Mouse (Mus musculus) gastrocnemius, adult 8-10 months (tissue): ENCODE data around the gene Gm20518. TPM values are rescaled to one million over a fixed set of nuclear protein-coding genes. Genes with fewer than 3 reads are reported as not detected.
A peak's percentile ranks its signal among the peaks of the same experiment; 100 is the strongest.

Experiments used
- DNase-seq, 2 experiments: peaks; one replicate each; pipeline ENCODE4 v3.0.0; 2022; ENCODE audit warnings: low spot score in 2 of 2
- total RNA-seq, 4 experiments: library from RNA; stranded (reverse); gene quantifications; 2 replicates each; pipeline ENCODE4 v1.2.4; 2022

The Gm20518 gene
- total RNA-seq, result under 1 TPM; 0.10 to 0.13 (median 0.12) TPM

DNA sequence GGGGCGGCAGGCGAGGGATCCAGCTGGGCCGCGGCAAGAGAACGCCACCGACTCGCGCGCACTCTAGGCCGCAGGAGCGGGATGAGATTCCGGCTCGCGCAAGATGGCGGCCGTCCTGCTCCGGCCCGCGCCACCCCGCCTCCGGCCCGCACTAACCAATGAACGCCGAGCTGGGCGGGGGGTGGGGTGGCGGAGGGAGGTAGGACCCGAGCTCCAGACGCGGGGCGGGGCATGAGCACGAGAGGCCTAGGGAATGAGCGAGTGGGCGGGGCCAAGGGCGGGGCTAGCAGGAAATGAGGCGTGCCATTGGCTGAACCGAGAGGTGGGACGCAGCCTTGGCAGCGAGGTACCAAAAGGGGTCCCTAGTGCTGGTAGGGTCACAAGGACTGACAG, at the start of gene Gm20518:
Gene Gm20518, minus strand, starts transcription at position 105 of the 393 bp plus-strand sequence.
- DNase-seq, result peak; percentile 99

GRCm38 (mm10) chr16:17939255-17939751, 47.8 kb upstream of the Gm20518 start:
- no peak for DNase-seq

DNA sequence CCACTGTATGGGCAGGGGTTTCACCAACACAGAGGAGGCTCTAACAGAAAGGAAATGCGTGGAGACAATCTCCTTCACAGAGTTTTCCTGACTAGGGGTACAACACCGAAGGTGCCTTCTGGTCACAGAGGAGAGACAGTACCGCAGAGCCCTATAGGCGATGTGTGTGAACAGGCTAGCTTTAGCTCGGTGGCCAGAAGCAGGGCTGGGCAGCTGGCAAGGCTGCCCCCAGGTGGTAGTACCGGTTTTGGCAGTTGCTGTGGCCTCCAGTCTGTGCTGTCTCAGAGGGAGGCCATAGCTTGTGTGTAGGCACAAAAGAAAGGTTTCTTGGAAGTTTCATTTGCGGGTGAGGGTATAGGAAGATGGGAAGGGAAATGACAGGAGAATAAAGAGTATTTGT, 47.4 kb upstream of the Gm20518 start:
- DNase-seq, result no peak

- no peak for DNase-seq
Observed at GRCm38 (mm10) chr16:17938187-17938586, 46.7 kb upstream of the Gm20518 start.

GRCm38 (mm10) chr16:17936776-17937175, 45.3 kb upstream of the Gm20518 start:
- DNase-seq, result no peak

- DNase-seq, result no peak
Observed at GRCm38 (mm10) chr16:17934445-17934910, 43.0 kb upstream of the Gm20518 start.

DNA sequence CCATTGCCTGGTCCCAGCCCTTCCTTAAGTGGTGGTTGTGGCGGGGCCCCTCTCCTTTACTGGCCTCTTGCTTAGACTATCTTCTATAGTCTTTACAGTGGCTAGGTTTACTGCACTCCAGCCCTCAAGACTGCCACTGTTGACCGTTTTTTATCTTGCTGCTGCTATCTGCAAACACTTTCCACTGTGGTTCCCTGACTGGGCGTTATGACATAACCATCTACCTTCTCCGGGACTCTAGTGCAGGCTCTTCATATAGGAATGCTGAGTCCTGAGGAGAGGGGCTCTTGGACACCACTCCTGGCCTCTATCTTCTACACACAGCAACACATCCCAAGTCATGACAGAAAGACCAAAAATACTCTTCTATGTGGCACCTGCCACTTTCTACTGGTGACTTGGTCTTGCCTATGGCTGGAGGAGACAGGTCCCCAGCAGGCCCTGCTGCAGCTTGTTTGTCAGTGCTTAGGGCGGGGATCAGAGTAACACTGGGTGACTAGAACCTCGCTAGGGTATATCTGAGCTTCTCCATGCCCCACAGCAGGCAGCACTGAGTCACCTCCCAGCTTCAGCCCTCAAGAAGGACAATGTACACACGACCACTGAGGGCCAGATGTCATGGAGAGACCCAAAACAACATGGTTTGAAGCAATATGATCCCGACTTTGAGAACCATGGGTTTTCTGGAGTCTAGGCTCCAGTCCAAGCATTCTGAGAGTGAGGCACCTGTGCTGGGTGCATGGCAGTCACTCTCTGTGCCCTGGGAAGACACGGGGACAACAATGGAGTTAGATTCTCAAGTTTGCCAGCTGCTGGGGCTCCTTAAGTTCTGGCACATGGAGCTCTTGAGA, 42.3 kb upstream of the Gm20518 start:
- no peak for DNase-seq

DNA sequence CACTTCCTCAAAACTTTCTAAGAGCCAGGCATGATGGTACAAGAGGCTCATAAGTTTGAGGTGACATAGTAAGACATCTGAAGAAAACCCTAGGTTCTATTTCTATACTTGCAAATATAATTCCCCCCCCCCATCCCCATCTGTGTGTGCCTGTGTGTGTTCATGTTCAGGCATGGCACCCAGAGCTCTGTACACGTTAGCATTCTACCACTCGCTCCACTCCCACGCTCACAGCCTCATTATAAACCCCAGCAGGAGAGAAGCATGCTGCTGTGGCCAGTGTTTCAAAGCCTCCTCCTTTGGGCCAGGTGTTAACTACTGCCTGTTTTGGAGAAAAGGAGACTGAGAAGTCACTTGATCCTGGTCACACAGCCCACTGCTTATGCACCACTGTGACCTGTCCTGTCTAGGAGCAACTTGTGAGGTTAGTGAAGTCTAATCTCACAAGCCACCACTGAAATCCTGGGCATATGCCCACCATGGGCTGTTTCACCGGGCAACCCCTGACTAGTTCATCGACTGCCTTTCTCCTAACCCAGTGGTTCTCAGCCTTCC, 40.5 kb upstream of the Gm20518 start:
- DNase-seq, result no peak

- DNase-seq, result no peak
Observed at GRCm38 (mm10) chr16:17929631-17930030, 38.2 kb upstream of the Gm20518 start.

GRCm38 (mm10) chr16:17929211-17929610, 37.7 kb upstream of the Gm20518 start:
- no peak for DNase-seq

DNA sequence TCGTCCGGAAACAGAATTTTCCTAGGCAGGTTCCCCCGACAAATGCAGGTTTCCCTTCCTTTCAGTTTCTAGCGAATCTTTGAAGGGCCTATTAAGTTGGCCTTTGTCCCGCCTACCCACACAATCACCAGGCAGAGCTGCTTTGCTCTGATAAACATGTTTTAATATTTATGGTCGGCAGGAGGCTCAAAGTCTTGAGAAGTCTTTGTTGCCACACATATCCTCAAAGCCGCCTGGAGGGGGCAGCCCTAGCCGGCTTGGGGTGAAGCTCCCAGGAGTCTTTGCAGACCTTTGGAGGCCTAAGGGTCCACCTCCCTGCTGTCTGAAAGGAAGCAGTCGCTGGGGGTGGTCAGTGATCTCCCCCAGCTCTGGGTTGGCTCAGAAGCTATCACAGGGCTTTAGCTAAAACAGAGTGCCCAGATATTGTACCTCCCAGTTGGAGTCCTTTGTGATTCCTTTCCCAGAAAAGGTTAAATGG, 37.2 kb upstream of the Gm20518 start:
- DNase-seq, result no peak

- DNase-seq, result peak; percentile 48 to 55
Observed at GRCm38 (mm10) chr16:17928087-17928580, 36.7 kb upstream of the Gm20518 start, which contains the start of gene Slc25a1. Slc25a1 (minus strand) TSS chr16:17928219.

DNA sequence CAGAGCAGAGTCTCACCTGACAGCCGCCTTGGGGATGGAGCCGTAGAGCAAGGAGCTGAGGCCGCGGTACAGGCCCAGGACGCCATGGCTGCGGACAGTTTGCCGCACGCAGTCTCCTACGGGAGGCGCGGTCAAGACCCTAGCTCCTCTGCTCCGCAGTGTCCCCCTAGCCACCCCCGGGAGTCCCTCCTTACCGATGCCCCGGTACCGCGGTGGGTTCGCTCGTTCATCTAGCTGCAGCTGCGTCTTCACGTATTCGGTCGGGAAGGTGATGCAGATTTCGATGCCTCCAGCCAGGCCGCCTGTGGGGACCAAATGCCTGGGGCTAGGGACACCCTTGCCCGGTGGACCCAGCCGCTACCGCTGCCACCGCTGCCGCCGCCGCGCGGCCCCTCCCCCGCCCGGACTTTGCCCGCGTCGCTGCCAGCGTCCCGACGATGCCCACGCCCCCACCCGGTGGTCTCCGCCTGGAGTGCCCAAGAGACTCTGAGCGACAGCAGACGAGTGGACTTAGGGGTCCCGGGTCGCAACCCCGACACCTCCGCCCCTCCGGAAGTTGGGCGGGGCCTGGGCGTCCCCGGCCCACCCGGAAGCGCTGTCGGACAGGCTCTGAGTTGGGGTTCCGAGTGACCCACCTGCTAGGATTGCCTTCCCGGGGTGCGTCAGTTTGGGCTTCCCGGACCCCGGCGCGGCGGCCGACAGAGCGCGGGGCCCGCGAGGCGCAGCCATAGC, 36.0 kb upstream of the Gm20518 start:
- DNase-seq, result no peak

DNA sequence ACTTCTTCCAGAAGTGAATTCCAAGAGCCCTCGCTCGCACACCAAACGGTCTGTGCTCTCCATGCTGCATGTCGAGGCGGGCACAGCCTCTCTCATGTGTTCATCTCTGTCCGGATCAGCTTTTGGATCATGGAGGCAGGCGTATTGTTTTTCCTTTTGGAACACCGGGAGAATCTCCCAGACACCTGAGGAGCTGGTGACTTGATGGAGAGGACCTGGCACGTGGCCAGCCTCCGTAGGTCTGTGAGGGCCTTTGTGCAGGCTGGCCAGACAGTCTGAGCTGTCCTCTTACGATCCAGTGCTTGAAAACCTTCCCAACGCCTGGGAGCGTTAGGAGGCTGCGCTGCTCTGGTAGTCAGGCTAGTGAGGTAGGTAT, 30.7 kb upstream of the Gm20518 start:
- DNase-seq, result no peak

- DNase-seq, result peak; percentile 88 to 94
Observed at GRCm38 (mm10) chr16:17921325-17922162, 30.1 kb upstream of the Gm20518 start.

DNA sequence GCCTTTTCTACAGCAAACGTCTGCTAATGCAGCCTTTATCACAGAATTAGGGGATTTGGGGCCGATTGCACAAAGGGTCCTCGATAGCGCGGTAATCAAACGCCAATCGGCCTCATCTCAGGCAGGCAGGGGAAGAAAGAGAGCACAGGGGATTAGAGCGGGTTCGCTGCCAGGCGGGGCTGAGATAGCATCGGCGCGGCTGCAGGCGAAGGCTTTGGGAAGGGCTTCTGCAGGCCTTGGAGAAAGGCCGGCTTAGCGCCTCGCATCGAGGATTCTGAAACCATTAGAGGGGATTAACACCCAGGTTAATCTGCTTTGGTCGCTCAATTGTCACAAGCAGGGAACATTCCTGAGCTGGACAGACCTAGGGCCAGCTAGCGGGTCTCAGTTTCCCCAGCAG, 29.1 kb upstream of the Gm20518 start:
- DNase-seq, result no peak

DNA sequence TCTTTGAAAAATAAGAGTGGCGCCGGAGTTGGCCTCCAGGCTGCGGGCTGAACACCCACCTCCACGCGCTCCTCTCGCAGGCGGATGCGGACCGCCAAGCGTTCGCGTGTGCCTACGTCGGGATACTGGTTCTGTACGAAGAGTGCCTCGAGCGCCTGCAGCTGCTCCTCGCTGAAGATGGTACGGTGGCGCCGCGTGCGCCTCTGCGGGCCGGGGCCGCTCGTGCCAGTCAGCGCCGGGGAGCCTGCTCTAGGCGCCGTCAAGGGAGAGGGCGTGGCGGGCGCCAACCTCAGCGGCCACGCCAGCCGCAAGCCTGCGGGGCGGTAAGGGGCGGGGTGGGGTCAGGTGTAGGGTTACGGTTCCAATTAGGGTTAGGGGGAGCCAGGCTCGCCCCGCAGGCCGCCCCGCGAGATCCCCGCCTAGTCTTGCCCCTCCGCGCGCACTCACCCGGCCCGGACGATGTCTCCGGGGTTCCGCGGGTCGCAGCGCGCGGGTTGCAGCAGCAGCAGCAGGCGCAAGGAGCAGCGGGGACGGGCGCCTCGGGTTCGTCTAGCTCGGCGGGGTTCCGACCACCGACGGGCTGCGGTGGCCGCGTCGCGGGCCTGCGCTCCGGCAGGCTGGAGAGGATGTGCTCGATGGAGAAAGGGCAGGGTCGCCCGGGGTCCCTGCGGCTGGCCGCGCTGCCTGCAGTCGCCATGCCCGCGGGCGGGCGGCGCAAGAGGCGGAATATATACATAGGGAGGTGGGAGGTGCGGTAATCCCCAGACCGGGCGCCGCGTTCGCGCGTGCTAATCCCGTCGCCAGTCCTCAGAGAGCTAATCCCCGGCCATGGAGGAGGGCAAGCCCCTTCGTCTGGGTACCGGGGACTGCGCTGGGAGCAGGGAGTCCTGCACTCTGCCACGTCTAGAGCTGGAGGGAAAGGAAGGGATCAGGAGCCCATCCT, 23.1 kb upstream of the Gm20518 start, which contains the start of gene Gsc2:
Gene Gsc2, minus strand, starts transcription at position 753 of the 943 bp plus-strand sequence.
- no peak for DNase-seq

GRCm38 (mm10) chr16:17911052-17911595, 19.7 kb upstream of the Gm20518 start, which contains the start of gene Ess2:
Ess2 (minus strand) TSS chr16:17911348.
- peak; percentile 80 to 87 for DNase-seq

- DNase-seq, result no peak
Observed at GRCm38 (mm10) chr16:17898462-17898861, 7.0 kb upstream of the Gm20518 start, which contains the start of the genes Dgcr2 and Tssk2. Dgcr2 (minus strand) TSS chr16:17898562. Tssk2 (plus strand) TSS chr16:17898637.
